Comparison of ENCODE assay signal across 31 mouse cellular contexts in genomic region chr4:103580021-103580420, GRCm38 (mm10). TPM values are rescaled to one million over a fixed set of nuclear protein-coding genes. Genes with fewer than 3 reads are reported as not detected.
A peak's percentile ranks its signal among the peaks of the same experiment; 100 is the strongest.
DNase-seq lines count a peak whose midpoint lies in the region; ATAC-seq and TF ChIP-seq lines count a peak whose summit lies in the region.
"Had no signal": no experiment of that assay in that cellular context is flagged by ENCODE, and none has a peak within 500 bp of the region (broad histone marks: within the 10 kb centered on the region; RNA-seq: fewer than 3 reads in every experiment).

No protein-coding gene starts in this region.

- no peak overlapping the region for H3K9ac ChIP-seq in liver, postnatal 0 days (replicated peaks)
- H3K9ac ChIP-seq: embryonic facial prominence, embryonic 13.5 days; forebrain, embryonic 12.5 days; forebrain, embryonic 15.5 days; heart, embryonic 13.5 days; hindbrain, embryonic 13.5 days had no signal

- no peaks in the 10 kb centered on the region for H3K9me3 ChIP-seq in liver, postnatal 0 days (ENCODE audit: low read length)
- H3K9me3 ChIP-seq: embryonic facial prominence, embryonic 10.5 days; embryonic facial prominence, embryonic 13.5 days; forebrain, embryonic 12.5 days; forebrain, embryonic 15.5 days; heart, embryonic 10.5 days; heart, embryonic 13.5 days; hindbrain, embryonic 13.5 days had no signal

- no peaks in the 10 kb centered on the region for H3K27me3 ChIP-seq in liver, postnatal 0 days (ENCODE audit: insufficient read depth, low read length)
- H3K27me3 ChIP-seq: CH12.LX; embryonic facial prominence, embryonic 13.5 days; forebrain, embryonic 12.5 days; forebrain, embryonic 15.5 days; heart, embryonic 13.5 days; hindbrain, embryonic 13.5 days had no signal

- H3K36me3 ChIP-seq in liver, postnatal 0 days (replicated peaks; ENCODE audit: insufficient read depth, low read length), result no peaks in the 10 kb centered on the region
- H3K36me3 ChIP-seq: embryonic facial prominence, embryonic 10.5 days; embryonic facial prominence, embryonic 13.5 days; forebrain, embryonic 12.5 days; forebrain, embryonic 15.5 days; G1E; heart, embryonic 10.5 days; heart, embryonic 13.5 days; hindbrain, embryonic 13.5 days had no signal

- H3K4me3 ChIP-seq in liver, postnatal 0 days (ENCODE audit: low read depth, low read length), result no peak overlapping the region
- H3K4me3 ChIP-seq: embryonic facial prominence, embryonic 10.5 days; embryonic facial prominence, embryonic 13.5 days; erythroblast, embryonic 14.5 days; forebrain, embryonic 12.5 days; forebrain, embryonic 15.5 days; heart, adult 2 months; heart, embryonic 10.5 days; heart, embryonic 13.5 days; hindbrain, embryonic 13.5 days had no signal

- H3K27ac ChIP-seq in liver, postnatal 0 days (ENCODE audit: low read depth), result no peak overlapping the region
- H3K27ac ChIP-seq: embryonic facial prominence, embryonic 10.5 days; embryonic facial prominence, embryonic 13.5 days; forebrain, embryonic 12.5 days; forebrain, embryonic 15.5 days; heart, adult 2 months; heart, embryonic 10.5 days; heart, embryonic 13.5 days; hindbrain, embryonic 13.5 days; hindbrain, postnatal 0 days had no signal

- ATAC-seq in liver, postnatal 0 days, result no peak
- ATAC-seq: activated CD4-positive, CD25-positive, alpha-beta regulatory T cell, adult 4 months; forebrain, embryonic 15.5 days; hindbrain, postnatal 0 days; inflammation-experienced regulatory T-cells, adult 6 months; intestine, embryonic 16.5 days had no signal

- intact Hi-C loops in heart, postnatal 14 days (cut with DNase I), result no loop called here

- DNase-seq in heart, adult 11 months, result peak; percentile 53
- no peak for DNase-seq in heart, postnatal 14 days
- DNase-seq in 3T3-L1 (ENCODE audit: low read depth, low spot score), result peak; percentile 71
- DNase-seq in brain, adult 2 months (ENCODE audit: low read depth, low spot score), result peak; percentile 62
- no peak for DNase-seq in kidney, postnatal 14 days
- no peak for DNase-seq in liver, postnatal 0 days
- DNase-seq: adrenal gland, postnatal 14 days; cerebellum, adult 11-12 months; cerebellum, adult 8-10 months; cerebellum, postnatal 10 days; cerebellum, postnatal 36 days; embryo, embryonic 11 days; gastrocnemius, postnatal 25 days; heart, adult 2 months; kidney, adult 18-20 months had no signal

- TF ChIP-seq EP300 in liver, postnatal 0 days (IDR thresholded peaks at IDR 0.05; ENCODE audit: low read depth), result no peak

- no peak for TF ChIP-seq CTCF in liver, postnatal 0 days (IDR thresholded peaks at IDR 0.05; ENCODE audit: low read depth)

- no peak overlapping the region for H3K4me2 ChIP-seq in liver, postnatal 0 days (ENCODE audit: low read depth, low read length)
- H3K4me2 ChIP-seq: embryonic facial prominence, embryonic 13.5 days; forebrain, embryonic 12.5 days; forebrain, embryonic 15.5 days; heart, embryonic 13.5 days; hindbrain, embryonic 13.5 days had no signal

- H3K4me1 ChIP-seq in liver, postnatal 0 days (ENCODE audit: insufficient read depth), result no peaks in the 10 kb centered on the region
- H3K4me1 ChIP-seq: embryonic facial prominence, embryonic 10.5 days; embryonic facial prominence, embryonic 13.5 days; forebrain, embryonic 12.5 days; heart, embryonic 10.5 days; heart, embryonic 13.5 days; hindbrain, embryonic 13.5 days had no signal

- 67% methylated on average over 9 of the region's 9 CpGs for WGBS in liver, postnatal 0 days (ENCODE audit: insufficient replicate concordance)

RNA-seq across cellular contexts. Expression of gene Dab1, which starts 39.1 kb away (rescaled TPM):
- total RNA-seq in heart, postnatal 14 days (2021), result under 1 TPM in 1 of 2 experiments, not detected in 1; 0.17 TPM
- polyA plus RNA-seq in liver, postnatal 0 days (2015; fragmentation: Nextera tagmentation; extraction: Ambion mirVana), result 0.72 and 1.1 TPM in 2 replicates
- total RNA-seq: CH12.LX; gastrocnemius, adult 8-10 months; hematopoietic stem cell, adult 5-6 weeks had no signal
- polyA plus RNA-seq: erythroblast, embryonic 14.5 days; G1E; heart, adult 2 months; inflammation-experienced regulatory T-cells, adult 6 months had no signal

Comparison
In these comparisons a context has a peak if more than half of its experiments do, and no peak if none do; other contexts are left out.
1. DNase-seq: peak in heart, adult 11 months (single experiment), 3T3-L1 (single experiment) and brain, adult 2 months (single experiment); none in heart, postnatal 14 days (0 of 2), kidney, postnatal 14 days (single experiment) and liver, postnatal 0 days (single experiment).